Mouse (Mus musculus): Measurements from ENCODE around the gene Ccdc121. TPM values are rescaled to one million over a fixed set of nuclear protein-coding genes. Genes with fewer than 3 reads are reported as not detected.
"Not testable (repeated sequence)": the region's sequence is repeated elsewhere in the genome, so short reads cannot be mapped to it uniquely, and the experiment has no call there.

The Ccdc121 gene
- total RNA-seq, 1 experiment from 2014 or later, result not detected

DNA sequence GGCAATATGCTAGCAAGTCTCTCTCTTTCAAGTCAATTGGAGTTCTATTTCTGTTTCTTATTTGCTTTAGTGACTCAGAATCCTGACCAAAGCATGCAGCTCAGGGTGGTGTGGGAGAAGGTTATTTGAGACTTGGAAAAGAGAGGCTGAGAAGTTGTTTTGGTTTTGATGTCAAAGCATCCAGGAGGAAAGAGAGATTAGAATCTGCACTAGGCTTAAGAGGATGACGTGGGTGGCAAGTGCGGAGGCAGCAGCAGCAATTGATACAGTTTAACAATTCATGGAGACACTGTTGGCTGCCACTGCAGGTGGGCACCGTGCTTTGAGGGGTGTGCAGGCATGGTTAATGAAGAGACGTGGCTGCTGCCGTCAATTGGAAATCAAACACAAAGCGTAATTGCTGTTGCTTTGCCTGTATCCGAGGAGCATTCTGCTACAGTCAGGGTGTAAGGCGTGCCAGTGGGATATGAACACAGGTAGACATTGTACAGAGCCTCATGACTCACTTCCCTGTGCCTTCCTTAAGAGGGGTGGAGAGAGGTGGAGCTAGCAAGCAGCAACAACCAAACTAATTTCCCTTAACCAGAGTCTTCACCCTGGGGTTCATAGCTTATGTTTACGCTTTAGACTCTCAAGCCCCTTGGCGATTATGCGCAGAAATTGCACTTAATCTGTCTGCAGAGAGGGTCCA is 10.3 kb upstream of the Ccdc121 start:
- ATAC-seq (replicated peaks in 1 of 2; ENCODE audit: insufficient read depth in 1 of 2, low FRiP score in 2 of 2, low TSS enrichment in 1 of 2, low read depth in 1 of 2, poor library complexity in 2 of 2, severe bottlenecking in 2 of 2), result no peak

DNA sequence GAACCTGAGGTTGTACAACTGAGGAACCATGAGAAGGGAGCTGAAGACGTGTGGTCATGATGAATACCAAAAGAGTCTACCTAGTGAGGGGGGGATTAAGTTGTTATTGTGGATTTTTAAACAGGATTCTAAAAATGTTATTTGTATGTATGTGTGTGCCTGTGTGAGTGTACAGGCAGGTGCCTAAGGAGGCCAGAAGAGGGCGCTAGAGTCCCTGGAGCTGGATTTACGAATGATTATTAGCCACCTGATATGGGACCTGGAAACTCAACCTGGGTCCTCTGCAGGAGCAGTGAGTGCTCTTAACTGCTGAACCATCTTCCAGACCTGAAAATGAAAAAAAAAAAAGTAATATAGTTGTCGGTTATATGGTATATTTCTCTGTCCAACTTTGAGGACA is 7.9 kb upstream of the Ccdc121 start:
- ATAC-seq (replicated peaks in 1 of 2; ENCODE audit: insufficient read depth in 1 of 2, low FRiP score in 2 of 2, low TSS enrichment in 1 of 2, low read depth in 1 of 2, poor library complexity in 2 of 2, severe bottlenecking in 2 of 2), result no peak

DNA sequence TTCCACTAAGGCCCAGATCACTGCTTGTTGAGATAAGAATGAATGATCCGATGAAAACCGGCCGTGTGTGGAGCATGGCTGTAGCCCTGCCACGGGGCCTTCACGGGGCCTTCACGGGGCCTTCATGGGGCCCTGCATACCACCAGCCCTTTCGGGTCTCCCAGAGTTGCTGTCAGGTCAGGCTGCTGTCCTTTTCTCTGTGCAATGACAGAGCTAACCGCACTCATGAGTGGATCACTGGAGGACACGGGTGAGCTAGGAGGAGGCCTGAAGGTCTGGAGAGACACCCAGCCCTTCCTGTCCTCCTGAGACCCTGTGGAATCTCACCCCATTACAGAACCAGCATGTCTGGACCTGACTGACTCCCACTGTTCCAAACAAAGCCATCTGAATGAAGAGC is 6.8 kb upstream of the Ccdc121 start:
- ATAC-seq (replicated peaks in 1 of 2; ENCODE audit: insufficient read depth in 1 of 2, low FRiP score in 2 of 2, low TSS enrichment in 1 of 2, low read depth in 1 of 2, poor library complexity in 2 of 2, severe bottlenecking in 2 of 2), result no peak

DNA sequence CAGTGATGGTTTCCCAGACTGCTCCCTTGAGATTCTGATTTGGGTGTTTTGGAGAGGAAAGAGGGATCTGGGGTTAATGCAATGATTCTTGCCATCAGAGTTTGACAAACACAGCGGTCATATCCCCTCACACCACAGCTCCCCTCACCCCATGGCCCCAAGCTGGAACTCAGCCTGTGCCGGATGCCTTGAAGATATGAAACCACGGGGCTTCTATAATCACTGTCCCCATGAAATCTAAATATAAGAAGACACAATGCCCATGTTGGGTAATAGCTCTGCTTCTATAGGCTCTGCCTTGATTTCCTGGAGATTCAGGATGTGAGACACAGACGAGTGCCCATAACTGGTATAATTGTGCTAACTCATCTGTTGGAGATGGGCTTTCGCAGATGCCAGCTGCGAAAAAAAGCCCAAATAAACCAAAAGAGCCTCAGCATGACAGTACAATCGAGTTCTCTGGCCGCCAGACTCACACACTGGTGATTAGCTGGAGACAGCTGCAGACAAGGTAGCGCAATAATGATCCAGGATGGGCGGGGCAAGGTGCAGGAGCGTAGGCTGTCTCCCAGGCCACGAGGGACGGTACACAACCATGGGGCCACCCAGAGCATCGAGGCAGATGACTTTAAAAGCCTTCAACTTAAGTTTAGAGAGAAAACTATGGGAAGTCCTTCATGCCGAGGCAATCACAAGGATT is 1.3 kb upstream of the Ccdc121 start:
- no peak for ATAC-seq (replicated peaks in 1 of 2; ENCODE audit: insufficient read depth in 1 of 2, low FRiP score in 2 of 2, low TSS enrichment in 1 of 2, low read depth in 1 of 2, poor library complexity in 2 of 2, severe bottlenecking in 2 of 2)

DNA sequence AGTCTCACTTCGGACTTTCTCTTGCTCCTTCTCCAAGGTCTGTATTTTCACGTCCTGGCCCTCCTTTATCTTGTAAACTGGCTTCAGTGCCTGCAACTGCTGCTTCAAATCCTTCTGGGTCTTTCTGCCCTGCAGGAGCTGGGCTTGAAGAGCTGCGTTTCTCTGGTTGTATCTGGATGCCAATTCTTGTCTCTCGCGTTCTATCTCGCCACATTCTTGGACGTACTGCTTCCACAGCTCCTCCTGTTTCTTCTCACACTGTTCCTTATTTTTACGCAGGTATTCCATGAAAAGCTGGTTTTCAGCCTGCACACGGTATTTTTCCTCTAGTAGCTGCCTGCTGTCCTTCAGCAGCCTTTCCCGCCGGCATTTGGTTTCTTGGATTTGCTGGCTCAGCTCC is 396 bp downstream of the Ccdc121 start:
- ATAC-seq (replicated peaks in 1 of 2; ENCODE audit: insufficient read depth in 1 of 2, low FRiP score in 2 of 2, low TSS enrichment in 1 of 2, low read depth in 1 of 2, poor library complexity in 2 of 2, severe bottlenecking in 2 of 2), result not testable (repeated sequence)

DNA sequence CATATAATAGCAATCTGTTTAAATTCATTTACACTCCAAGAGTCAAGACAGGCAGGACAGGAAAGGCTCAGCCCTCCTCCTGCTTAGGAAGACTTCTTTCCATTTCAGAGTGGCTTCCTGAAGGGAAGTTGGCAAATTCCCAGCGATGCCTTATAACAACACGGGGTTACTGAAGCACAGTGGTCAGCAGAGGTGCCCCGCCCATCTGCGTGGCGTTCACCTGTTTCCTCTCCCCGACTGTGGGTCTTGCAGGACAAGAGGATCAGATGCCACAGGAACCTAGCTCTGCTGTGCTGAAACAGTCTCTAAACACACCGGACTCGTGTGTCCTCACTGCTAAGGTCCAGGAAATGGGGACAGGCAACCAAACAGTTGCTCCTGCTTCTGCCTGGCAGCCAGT is 5.9 kb downstream of the Ccdc121 start:
- ATAC-seq (replicated peaks in 1 of 2; ENCODE audit: insufficient read depth in 1 of 2, low FRiP score in 2 of 2, low TSS enrichment in 1 of 2, low read depth in 1 of 2, poor library complexity in 2 of 2, severe bottlenecking in 2 of 2), result peak in 1 of 2 experiments; percentile 39; a peak in 1 of 4 replicates

DNA sequence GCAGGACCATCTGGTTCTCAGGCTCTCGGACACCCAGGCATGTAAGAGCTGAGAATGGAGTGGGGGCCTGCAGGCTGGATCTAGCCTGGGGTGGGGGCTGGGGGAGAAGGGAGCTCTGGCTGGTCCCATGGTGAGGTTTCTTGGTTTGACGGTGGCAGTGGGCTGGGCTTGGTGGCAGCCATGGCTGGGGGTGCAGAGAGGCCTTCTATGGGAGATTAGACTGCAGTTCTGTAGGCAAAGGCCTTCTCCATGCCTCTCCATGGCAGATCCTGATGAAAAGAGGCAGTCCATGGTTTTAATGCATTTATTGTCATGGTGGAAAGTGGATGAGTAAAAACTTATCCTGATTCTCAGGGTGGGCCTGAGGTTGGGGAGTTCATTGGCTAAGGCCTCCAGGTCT is 7.8 kb downstream of the Ccdc121 start:
- no peak for ATAC-seq (replicated peaks in 1 of 2; ENCODE audit: insufficient read depth in 1 of 2, low FRiP score in 2 of 2, low TSS enrichment in 1 of 2, low read depth in 1 of 2, poor library complexity in 2 of 2, severe bottlenecking in 2 of 2)

DNA sequence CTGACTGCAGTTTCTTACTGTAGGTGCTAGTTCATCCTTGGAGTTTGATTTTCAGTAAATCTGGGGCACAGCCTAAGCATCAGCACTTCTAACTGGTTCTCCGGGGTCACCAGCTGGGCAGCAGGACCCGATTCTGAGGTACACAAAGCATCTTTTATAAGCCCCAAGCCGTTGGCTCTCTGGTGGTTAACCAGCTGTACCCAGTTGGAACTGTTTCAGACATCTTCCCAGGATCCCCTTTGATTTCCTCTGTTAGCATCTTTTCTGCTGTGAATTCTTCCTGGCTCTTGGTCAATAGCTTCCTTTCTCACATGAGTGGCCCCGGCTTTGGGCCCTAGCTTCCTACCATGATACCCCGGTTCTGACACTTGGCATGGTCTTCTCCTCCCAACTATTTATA is 26.6 kb downstream of the Ccdc121 start:
- no peak for ATAC-seq (replicated peaks in 1 of 2; ENCODE audit: insufficient read depth in 1 of 2, low FRiP score in 2 of 2, low TSS enrichment in 1 of 2, low read depth in 1 of 2, poor library complexity in 2 of 2, severe bottlenecking in 2 of 2)

DNA sequence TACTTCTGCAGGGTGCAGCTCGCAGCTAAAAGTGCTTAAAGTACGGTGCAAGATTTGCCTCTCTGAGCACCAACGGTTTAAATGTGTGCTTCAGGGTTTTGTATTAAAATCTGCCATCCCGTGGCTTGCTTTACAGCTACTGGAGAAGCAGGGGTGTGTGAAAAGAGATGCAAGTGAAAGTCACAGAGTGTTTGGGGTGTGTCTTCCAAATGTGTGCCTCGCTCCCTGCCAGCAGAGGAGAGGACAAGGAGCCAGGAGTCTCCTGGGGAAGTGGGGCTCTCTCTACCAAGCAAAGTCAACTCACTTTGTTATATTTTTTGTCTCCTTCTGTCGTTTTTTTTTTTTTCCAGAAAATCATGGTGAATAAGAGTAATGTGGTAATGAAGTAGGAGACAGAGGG is 34.7 kb downstream of the Ccdc121 start:
- no peak for ATAC-seq (replicated peaks in 1 of 2; ENCODE audit: insufficient read depth in 1 of 2, low FRiP score in 2 of 2, low TSS enrichment in 1 of 2, low read depth in 1 of 2, poor library complexity in 2 of 2, severe bottlenecking in 2 of 2)

DNA sequence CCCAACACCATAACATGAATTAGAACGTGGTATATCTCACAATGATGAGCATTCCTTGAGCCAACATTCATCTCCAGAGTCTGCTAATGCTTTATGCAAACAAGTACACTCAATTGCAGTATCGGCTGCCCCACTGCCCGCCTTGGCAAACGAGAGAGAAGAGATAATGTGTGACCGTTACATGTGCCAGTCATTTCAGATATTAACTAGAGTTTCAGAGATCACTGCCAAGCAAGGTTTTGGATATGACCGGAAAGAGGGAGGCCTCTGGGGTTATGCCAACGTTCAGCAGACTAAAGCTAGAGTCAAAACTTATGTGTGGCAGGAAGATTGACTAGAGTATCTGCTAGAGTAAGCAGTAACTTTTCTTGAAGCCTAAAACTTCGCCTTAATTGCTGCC is 35.1 kb downstream of the Ccdc121 start:
- ATAC-seq (replicated peaks in 1 of 2; ENCODE audit: insufficient read depth in 1 of 2, low FRiP score in 2 of 2, low TSS enrichment in 1 of 2, low read depth in 1 of 2, poor library complexity in 2 of 2, severe bottlenecking in 2 of 2), result no peak

DNA sequence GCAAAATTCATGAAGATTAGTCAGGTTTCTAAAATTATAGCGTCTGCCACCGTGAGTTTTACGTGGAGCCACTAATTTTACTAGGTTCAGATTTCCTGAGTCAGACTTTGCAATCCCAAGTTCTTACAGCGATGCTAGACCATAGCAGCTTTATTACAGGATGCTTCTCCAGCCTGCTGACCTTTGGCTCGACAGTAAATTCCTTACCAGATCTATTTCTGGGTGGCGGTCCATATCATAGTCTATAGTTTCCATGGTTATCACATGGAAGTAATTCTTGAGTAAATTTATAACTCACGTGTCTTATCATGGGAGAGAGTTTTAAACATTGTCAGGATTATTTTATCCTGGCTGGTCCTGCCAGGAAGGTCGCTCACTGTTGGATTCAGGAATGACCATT is 41.8 kb downstream of the Ccdc121 start:
- no peak for ATAC-seq (replicated peaks in 1 of 2; ENCODE audit: insufficient read depth in 1 of 2, low FRiP score in 2 of 2, low TSS enrichment in 1 of 2, low read depth in 1 of 2, poor library complexity in 2 of 2, severe bottlenecking in 2 of 2)

DNA sequence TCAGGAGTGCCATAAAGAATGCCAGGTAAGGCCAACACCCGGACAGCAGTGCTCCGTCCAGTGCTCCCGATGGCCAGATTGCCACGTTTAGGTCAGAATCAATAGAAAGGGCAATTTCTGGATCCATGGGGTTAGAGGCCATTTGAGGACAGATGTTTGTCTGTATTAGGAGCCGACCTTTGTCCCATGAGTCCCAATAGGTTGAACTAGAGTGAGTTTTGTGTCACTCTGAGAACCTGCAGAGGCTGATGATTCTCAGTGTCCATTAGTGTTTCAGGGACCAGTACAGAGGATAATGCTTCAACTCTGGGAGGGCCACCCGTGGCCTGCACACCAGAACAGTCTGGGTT is 44.0 kb downstream of the Ccdc121 start:
- ATAC-seq (replicated peaks in 1 of 2; ENCODE audit: insufficient read depth in 1 of 2, low FRiP score in 2 of 2, low TSS enrichment in 1 of 2, low read depth in 1 of 2, poor library complexity in 2 of 2, severe bottlenecking in 2 of 2), result no peak

DNA sequence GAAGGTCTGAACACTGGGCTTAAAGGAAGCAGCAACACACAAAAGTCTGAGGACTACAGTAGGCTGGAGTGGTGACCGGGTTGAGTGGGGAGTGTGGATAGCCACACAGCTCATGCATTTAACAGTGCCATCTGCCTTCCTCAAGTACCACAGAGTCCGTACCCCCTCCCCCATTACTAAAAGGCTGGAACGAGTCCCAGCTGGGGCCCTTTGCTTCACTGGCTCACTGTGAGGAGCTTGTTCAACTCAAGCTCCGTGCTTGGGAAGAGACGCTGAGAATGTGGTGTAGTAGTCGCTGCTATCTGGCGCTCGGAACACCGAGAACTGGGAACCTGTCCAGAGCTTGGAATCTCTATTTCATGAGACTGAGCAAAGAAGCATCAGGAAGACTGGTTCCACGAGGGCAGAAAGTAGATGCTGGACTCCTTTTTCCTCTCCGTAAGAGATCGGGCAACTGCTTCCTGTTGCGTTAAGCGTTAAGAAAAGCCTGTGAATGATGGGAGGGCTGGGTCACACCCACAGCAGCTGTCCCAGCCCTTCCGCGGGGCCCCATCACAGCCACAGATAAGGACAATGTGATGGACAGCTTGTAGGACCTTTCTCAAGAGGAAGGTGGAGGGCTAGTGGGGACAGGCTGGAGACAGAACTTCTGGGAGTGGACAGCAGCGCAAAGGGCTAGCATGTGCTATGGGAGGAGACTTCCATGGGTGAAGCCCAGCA is 44.5 kb downstream of the Ccdc121 start:
- no peak for ATAC-seq (replicated peaks in 1 of 2; ENCODE audit: insufficient read depth in 1 of 2, low FRiP score in 2 of 2, low TSS enrichment in 1 of 2, low read depth in 1 of 2, poor library complexity in 2 of 2, severe bottlenecking in 2 of 2)

DNA sequence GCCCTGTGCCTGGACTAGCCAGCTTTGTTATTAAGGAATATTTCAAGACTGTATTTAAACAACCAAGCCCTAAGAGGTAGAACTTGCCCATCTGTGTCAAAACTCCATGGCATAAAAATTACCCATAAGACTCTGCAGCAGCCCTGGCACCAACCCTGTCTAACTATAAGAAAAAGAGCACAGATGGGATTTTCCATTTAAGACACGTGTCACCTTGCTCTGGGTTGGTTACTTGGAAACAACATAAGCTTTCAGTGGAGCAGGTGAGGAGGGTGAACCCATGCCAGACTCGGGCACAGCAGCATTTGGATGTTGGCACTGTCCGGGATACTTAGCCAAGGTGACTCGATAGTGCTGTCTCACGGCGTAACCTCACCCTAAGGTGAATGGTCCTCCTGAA is 45.2 kb downstream of the Ccdc121 start:
- ATAC-seq (replicated peaks in 1 of 2; ENCODE audit: insufficient read depth in 1 of 2, low FRiP score in 2 of 2, low TSS enrichment in 1 of 2, low read depth in 1 of 2, poor library complexity in 2 of 2, severe bottlenecking in 2 of 2), result no peak

DNA sequence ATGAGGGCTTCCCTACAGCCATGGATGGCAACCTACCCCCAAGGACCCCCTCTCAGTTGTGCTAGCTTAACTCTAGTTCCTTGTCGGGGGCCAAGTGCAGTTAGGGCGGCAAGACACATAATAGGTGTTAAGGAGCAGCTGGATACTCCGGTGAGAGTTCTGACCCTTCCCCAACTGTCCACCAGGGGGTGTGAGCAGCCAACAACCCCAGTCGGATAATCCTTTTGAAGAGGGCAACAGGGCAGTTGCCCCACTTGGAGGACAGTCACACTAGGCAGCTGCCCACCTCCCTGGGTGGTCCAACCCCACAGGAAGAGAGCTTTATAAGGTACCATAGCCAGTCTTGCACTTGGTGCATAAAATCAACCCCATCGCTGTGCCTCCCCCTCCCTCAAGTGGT is 46.2 kb downstream of the Ccdc121 start:
- peak; percentile 61 to 80; a peak in 3 of 4 replicates for ATAC-seq (replicated peaks in 1 of 2; ENCODE audit: insufficient read depth in 1 of 2, low FRiP score in 2 of 2, low TSS enrichment in 1 of 2, low read depth in 1 of 2, poor library complexity in 2 of 2, severe bottlenecking in 2 of 2)

DNA sequence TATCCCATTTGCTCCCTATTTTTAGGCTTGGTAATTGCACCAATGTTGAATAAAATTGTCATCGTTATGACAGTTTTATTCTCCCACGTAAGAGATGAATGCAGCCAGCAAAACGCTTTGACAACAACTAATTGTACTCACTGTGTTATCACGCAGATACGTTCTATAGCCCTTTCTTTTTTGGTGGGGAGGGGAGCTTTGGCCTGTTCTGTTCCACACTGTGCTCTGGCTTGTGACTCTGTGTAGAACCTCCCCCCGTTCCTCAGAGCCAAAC is 48.4 kb downstream of the Ccdc121 start:
- no peak for ATAC-seq (replicated peaks in 1 of 2; ENCODE audit: insufficient read depth in 1 of 2, low FRiP score in 2 of 2, low TSS enrichment in 1 of 2, low read depth in 1 of 2, poor library complexity in 2 of 2, severe bottlenecking in 2 of 2)

DNA sequence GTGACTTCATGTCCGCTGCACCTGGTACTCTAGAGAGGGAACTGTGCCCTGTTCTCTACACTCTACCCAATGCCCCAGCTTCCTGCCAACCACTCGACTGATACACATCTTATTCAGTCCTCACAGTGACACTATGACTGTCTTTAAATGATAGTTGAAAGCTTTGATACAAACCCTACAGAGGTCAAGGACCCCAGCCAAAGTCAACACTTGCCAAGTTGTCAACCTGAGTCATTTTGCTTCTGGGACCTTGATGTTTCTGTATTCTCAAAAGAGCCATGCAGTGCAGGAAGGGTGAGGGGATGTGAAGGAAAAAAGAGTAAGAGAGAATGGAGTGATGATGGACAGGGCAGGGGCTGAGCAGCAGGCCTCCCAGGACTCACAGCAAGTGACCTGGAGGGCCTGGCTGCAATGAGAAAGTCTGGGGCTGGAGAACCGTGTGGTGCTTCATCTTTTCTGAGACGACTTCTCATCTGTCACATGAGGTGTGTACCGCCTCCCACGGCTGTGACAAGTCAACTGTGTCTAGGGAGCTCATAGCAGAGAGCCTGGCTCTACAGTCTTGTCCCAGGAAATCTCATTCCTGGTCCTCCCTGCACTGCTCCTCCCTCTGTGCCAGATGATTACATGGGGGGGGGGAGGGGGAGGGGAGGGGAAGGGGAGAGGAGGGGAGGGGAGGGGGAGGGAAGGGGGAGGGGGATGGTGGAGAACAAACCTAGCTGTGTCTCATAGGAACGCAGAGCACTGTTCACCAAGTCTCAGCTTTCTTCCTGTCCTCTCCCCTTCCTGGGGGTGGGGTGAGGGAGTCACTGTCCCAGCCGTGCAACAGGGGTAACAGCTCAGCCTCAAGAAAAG is 49.0 kb downstream of the Ccdc121 start:
- no peak for ATAC-seq (replicated peaks in 1 of 2; ENCODE audit: insufficient read depth in 1 of 2, low FRiP score in 2 of 2, low TSS enrichment in 1 of 2, low read depth in 1 of 2, poor library complexity in 2 of 2, severe bottlenecking in 2 of 2)

DNA sequence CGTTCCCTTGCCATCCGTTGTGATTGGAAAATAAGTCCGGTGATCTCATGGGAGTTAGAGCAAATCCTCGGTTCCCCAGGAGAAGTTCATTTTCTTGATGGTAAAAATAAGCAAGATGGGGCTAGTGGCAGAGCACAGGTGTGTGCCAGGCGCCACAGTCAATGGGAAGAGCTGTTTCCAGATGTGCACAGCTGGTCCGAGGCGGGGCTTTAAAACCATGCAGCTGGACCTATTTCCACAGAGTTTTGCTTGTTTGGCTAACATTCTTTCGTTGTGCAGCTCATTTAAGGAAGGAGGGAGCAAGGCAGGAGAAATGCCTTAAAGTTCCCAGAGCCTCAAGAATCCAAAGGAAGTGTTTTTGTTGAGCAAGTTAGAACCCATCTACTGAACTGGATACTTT is 49.8 kb downstream of the Ccdc121 start:
- ATAC-seq (replicated peaks in 1 of 2; ENCODE audit: insufficient read depth in 1 of 2, low FRiP score in 2 of 2, low TSS enrichment in 1 of 2, low read depth in 1 of 2, poor library complexity in 2 of 2, severe bottlenecking in 2 of 2), result no peak
